Mouse (Mus musculus) intestine, postnatal 0 days (tissue): ENCODE measurements around the gene Ltb. TPM values are rescaled to one million over a fixed set of nuclear protein-coding genes. Genes with fewer than 3 reads are reported as not detected.

Source experiments
- ATAC-seq: fragments of 200-750 bp; cut with Nextera tagmentation; 2 replicates; pipeline ENCODE4 v1.8.0; 2017; ENCODE audit warnings: mild to moderate bottlenecking, moderate TSS enrichment, moderate library complexity
- H3K27ac ChIP-seq: fragments of 300-500 bp; sonication (generic); 2 replicates; pipeline ENCODE4 v1.5.1; 2014; ENCODE audit warnings: mild to moderate bottlenecking, low read depth, low read length, moderate library complexity
- H3K27me3 ChIP-seq: fragments of 300-500 bp; sonication (generic); replicated peaks from 2 replicates; pipeline ENCODE4 v1.6.1; 2014; ENCODE audit warnings: low read length, mixed read lengths; ENCODE audit not compliant: control insufficient read depth, insufficient read depth
- H3K36me3 ChIP-seq: fragments of 300-500 bp; sonication (generic); 2 replicates; pipeline ENCODE4 v1.6.1; 2014; ENCODE audit warnings: mild to moderate bottlenecking, moderate library complexity; ENCODE audit not compliant: control insufficient read depth, insufficient read depth
- H3K4me1 ChIP-seq: fragments of 300-500 bp; sonication (generic); replicated peaks from 2 replicates; pipeline ENCODE4 v1.6.1; 2014; ENCODE audit warnings: antibody characterized with exemption, low read length, mixed read lengths; ENCODE audit not compliant: control insufficient read depth, insufficient read depth
- H3K4me2 ChIP-seq: fragments of 300-500 bp; sonication (generic); replicated peaks from 2 replicates; pipeline ENCODE4 v1.6.1; 2014; ENCODE audit warnings: low read depth, mild to moderate bottlenecking, moderate library complexity
- H3K4me3 ChIP-seq: fragments of 300-500 bp; sonication (generic); 2 replicates; pipeline ENCODE4 v1.5.1; 2014; ENCODE audit warnings: low read depth, low read length
- H3K9ac ChIP-seq: fragments of 300-500 bp; sonication (generic); 2 replicates; pipeline ENCODE4 v1.6.1; 2014; ENCODE audit warnings: mild to moderate bottlenecking, low read depth, low read length
- H3K9me3 ChIP-seq: fragments of 300-500 bp; sonication (generic); 2 replicates; pipeline ENCODE4 v1.6.1; 2016; ENCODE audit warnings: mixed run types; ENCODE audit not compliant: control insufficient read depth
- CTCF ChIP-seq: sonication (generic); IDR thresholded peaks from 2 replicates; pipeline ENCODE4 v1.5.1; 2016; ENCODE audit warnings: low read depth, mild to moderate bottlenecking, control low read depth, antibody characterized with exemption, moderate library complexity
- WGBS: fragments of 180-500 bp; shearing (Covaris S2); extraction: QIAGEN DNeasy Blood & Tissue Kit; methylation state at CpG from one replicate; pipeline ENCODE4 v1.1.7; 2014; 5-methylcytosine and 5-hydroxymethylcytosine counted together
- microRNA-seq: library from miRNA; unstranded; fragments of <30 nt; microRNA quantifications from one replicate; pipeline ENCODE4, GENCODE M21; 2016
- polyA plus RNA-seq: library from polyadenylated mRNA; unstranded; fragments of >200 nt; fragmentation: Nextera tagmentation; extraction: Ambion mirVana; gene quantifications from 2 replicates; pipeline ENCODE4 v1.2.1, GENCODE M21; 2015

Gene Ltb
- polyA plus RNA-seq, 1 experiment from 2014 or later = 1.7 TPM

DNA sequence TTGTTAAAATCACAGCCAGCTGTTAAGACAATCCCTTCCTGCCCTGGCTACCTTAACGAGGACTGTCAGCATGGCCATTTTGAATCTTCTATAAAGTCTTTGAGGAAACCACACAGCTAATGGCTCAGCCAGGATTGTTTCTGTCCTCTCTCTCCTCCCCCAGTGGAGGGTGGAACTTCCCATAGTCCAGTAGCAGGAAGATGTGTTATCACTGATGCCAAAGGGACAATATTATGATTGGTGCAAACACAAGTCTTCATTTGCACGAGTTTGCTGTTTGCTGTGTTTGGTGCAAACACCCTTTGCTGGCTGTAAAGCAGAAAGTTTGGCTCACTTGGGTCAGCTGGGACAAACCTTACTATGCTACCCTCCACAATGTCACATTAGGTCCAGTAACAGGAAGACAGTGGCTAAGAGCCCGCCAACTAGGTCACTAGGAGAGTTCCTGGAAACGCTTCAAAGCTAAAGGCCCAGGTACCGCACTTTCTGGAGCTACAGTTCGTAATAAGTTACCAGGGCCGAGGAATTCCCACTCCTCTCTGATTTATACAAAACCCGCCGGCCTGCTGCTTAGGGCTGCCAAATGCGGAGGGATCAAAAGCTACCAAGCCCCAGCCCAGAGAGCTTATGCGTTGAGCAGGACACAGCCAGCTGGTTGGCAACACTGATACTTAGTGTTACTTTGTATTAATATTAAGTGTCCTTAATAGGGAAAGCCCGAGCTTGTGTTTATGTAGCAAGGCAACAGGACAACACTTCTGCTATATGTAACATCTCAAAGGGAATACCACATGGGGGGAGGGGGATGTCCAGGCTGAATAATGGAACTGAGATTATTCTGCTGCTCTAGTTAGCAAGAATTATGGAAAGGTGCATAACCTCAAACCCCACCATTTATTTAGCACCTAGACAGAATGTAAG is 46.4 kb downstream of the Ltb start:
- H3K4me2 ChIP-seq = peak overlapping the region; percentile 71
- no peak overlapping the region for H3K9ac ChIP-seq
- no peak for ATAC-seq
- H3K27me3 ChIP-seq = no peaks in the 10 kb centered on the region
- peak overlapping the region; percentile 100 for H3K27ac ChIP-seq
- H3K9me3 ChIP-seq = no peaks in the 10 kb centered on the region
- TF ChIP-seq CTCF = 0 out of 2 replicates have a peak, but pooled peaks have one; percentile 4
- WGBS = 25% methylated on average over 12 of the region's 12 CpGs
- peaks cover 28% of the 10 kb centered on the region for H3K36me3 ChIP-seq
- peaks cover 17% of the 10 kb centered on the region for H3K4me1 ChIP-seq
- peak overlapping the region; percentile 78 for H3K4me3 ChIP-seq

DNA sequence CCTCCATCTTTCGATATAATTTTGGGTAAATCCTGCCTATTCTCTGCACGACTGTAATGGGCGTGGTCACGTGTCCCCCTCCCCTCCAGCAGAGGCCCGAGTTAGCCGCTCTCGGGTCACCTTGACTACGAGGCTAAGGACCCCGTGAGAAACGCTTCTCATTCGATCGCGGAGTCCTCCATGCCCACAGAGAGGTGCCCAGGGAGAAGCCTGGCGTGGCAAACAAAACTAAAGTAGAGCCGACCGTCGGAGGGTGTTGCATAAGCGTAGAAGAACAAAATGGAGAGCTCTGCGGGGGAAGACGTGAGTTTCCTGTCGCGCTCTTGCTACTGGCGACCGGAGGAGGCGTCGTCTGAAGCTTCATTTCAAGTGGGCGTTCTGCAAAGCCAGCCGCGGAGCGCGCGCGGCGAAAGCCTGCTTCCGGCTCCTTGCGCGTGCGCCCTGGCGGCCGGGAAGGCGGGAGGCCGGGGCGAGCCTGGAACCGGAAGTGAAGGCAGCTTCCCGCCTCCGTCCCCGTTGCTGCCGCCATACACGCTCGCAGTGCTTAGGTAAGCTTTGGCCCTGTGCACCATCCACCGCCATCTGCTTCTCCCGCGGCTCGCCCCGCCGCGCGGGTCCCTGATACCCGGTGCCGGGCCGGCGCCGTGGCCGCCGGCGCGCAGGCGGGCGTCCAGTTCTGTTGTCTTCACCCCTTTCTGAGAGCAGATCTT is 47.2 kb downstream of the Ltb start, which contains the start of gene Ddx39b:
Gene Ddx39b, plus strand, starts transcription at position 442 of the 710 bp plus-strand sequence.
- WGBS = under 1% methylated on average over 66 of the region's 69 CpGs
- Histone ChIP-seq H3K9ac (peak within 1 kb of the TSS; percentile 89), H3K27me3 (no peaks in the 10 kb centered on the region), H3K36me3 (peaks cover 36% of the 10 kb centered on the region), H3K27ac (peak within 1 kb of the TSS; percentile 100), H3K4me3 (peak within 1 kb of the TSS; percentile 78), H3K4me1 (peaks cover 17% of the 10 kb centered on the region), H3K9me3 (no peaks in the 10 kb centered on the region), H3K4me2 (peak within 1 kb of the TSS; percentile 71)
- peak; percentile 50 for TF ChIP-seq CTCF
- ATAC-seq = peak; percentile 85

DNA sequence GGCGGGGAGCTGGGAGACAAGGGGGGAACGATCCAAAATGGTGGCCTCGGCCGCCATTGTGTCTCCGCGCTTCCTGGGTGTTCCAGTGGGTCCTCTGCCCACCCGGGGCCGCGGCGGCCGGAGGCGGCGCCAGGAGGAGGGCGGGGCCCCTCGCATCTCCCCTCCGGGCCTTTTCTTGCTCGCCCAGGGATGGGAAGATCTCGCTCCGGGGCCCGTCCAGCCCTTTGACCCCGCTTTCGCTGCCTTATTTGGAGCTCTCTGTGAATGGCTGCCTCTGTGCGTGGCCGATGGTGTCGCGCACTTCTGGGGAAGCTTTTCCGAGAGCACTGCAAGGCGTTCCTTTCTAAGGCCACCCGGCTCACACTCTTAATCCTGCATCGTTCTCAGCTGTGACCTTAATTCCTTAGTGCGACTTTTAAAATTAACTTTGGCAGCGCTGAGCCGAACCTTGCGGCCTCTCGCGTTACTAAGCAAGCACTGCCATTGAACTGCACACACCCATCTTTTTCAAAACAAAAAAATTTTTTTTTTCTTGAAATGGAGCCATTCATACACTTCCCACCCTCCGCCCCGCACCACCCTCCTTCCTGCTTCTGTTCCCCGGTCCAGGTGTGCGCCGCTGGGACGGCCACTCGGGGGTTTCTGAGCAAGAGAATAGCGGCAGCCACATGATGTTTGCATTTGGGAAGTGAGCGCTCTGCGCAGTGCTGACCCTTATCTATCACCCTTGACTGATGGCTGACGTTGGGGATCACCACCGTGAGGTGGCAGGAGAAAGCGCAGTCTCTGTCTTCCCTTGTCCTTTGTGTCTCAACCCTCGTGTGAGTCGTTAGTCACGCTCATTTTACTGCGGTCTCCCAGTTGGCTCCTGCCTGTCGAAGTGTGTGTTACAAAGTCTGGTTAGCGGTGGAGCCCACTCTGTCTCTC is 48.0 kb downstream of the Ltb start:
- H3K4me2 ChIP-seq = peak overlapping the region; percentile 71
- TF ChIP-seq CTCF = peak; percentile 54
- ATAC-seq = peak; percentile 47
- peaks cover 17% of the 10 kb centered on the region for H3K4me1 ChIP-seq
- peaks cover 44% of the 10 kb centered on the region for H3K36me3 ChIP-seq
- WGBS = under 1% methylated on average over 54 of the region's 55 CpGs
- peak overlapping the region; percentile 89 for H3K9ac ChIP-seq
- H3K27ac ChIP-seq = peak overlapping the region; percentile 100
- H3K27me3 ChIP-seq = no peaks in the 10 kb centered on the region
- H3K4me3 ChIP-seq = peak overlapping the region; percentile 78
- H3K9me3 ChIP-seq = no peaks in the 10 kb centered on the region

DNA sequence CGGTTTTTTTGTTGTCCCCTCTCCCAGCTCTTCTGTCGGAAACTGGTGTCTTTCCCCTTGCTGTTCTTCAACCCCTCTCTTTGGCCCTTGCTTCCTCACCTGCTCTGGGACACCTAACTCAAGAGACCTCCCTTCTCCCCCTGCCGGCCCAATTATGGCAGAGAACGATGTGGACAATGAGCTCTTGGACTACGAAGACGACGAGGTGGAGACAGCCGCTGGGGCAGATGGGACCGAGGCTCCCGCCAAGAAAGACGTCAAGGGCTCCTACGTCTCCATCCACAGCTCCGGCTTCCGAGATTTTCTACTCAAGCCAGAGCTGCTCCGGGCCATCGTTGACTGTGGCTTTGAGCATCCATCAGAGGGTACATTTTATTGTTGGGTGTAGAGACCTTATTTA is 48.8 kb downstream of the Ltb start:
- peak overlapping the region; percentile 89 for H3K9ac ChIP-seq
- peak overlapping the region; percentile 78 for H3K4me3 ChIP-seq
- H3K4me2 ChIP-seq = peak overlapping the region; percentile 71
- no peak for ATAC-seq
- H3K36me3 ChIP-seq = peaks cover 44% of the 10 kb centered on the region
- peak; percentile 46 for TF ChIP-seq CTCF
- H3K4me1 ChIP-seq = peaks cover 17% of the 10 kb centered on the region
- H3K27ac ChIP-seq = peak overlapping the region; percentile 100
- H3K27me3 ChIP-seq = no peaks in the 10 kb centered on the region
- WGBS = 2% methylated on average over 16 of the region's 16 CpGs
- H3K9me3 ChIP-seq = no peaks in the 10 kb centered on the region

DNA sequence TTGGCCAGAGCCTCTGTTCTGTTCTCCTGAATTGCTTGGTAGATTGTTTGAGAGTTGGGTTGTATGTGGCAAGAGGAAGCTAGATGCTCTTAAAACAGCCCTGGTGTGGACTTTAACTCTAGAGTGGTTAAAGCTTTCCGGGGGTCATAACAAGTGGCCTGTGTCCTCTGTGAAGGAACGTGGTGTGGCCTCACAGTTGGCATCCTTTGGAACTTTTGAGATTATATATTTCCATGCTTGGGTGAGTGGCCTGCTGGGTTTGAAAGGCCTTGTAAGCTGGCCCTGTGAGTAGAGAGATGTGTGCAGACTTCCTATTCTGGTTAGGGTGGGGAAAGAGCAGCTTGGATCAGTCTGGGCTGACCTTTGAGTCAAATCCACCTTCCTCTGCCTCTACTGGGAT is 50.8 kb downstream of the Ltb start:
- TF ChIP-seq CTCF = no peak
- Histone ChIP-seq H3K27me3 (no peaks in the 10 kb centered on the region), H3K27ac (peak overlapping the region; percentile 9; the same call in 1 of the 2 replicates), H3K9me3 (no peaks in the 10 kb centered on the region), H3K9ac (no peak overlapping the region), H3K4me2 (no peak overlapping the region), H3K36me3 (peaks cover 61% of the 10 kb centered on the region), H3K4me3 (no peak overlapping the region), H3K4me1 (peaks cover 17% of the 10 kb centered on the region)
- no peak for ATAC-seq
- WGBS = 32% methylated on average over 2 of the region's 2 CpGs

Small RNA genes lying within 50 kb of the gene (microRNA-seq; reads per million reads assigned to microRNA genes)
- gene Mir6973a (not detected), gene Mir6974 (not detected), gene Mir6975 (not detected)

Other genes with a start within 250 kb of the Ltb start
- 0.64 and 1.1 TPM in 2 replicates for gene Hspa1b, start 235.2 kb upstream of the Ltb start, polyA plus RNA-seq
- 0.43 TPM in 1 of 2 replicates, not detected in the other for gene Gm20481, start 224.5 kb upstream of the Ltb start, polyA plus RNA-seq
- gene Hspa1a, start 222.3 kb upstream of the Ltb start, polyA plus RNA-seq = 6.4 and 6.5 TPM in 2 replicates
- 0.22 and 0.25 TPM in 2 replicates for gene Hspa1l, start 221.7 kb upstream of the Ltb start, polyA plus RNA-seq
- 70.6 and 76.6 TPM in 2 replicates for gene Lsm2, start 212.6 kb upstream of the Ltb start, polyA plus RNA-seq
- gene Vars, start 193.5 kb upstream of the Ltb start, polyA plus RNA-seq = 74.0 and 84.2 TPM in 2 replicates
- 0.12 and 0.20 TPM in 2 replicates for gene Vwa7, start 177.9 kb upstream of the Ltb start, polyA plus RNA-seq
- 3.2 and 4.6 TPM in 2 replicates for gene Sapcd1, start 166.4 kb upstream of the Ltb start, polyA plus RNA-seq
- gene Msh5, start 147.7 kb upstream of the Ltb start, polyA plus RNA-seq = 1.4 and 3.0 TPM in 2 replicates
- 290 and 312 TPM in 2 replicates for gene Clic1, start 144.5 kb upstream of the Ltb start, polyA plus RNA-seq
- gene Ddah2, start 135.4 kb upstream of the Ltb start, polyA plus RNA-seq = 62.0 and 68.3 TPM in 2 replicates
- gene Ly6g6c, start 129.1 kb upstream of the Ltb start, polyA plus RNA-seq = 0.12 TPM in 1 of 2 replicates, not detected in the other
- 0.13 and 0.17 TPM in 2 replicates for gene Mpig6b, start 128.3 kb upstream of the Ltb start, polyA plus RNA-seq
- gene Ly6g6e, start 117.5 kb upstream of the Ltb start, polyA plus RNA-seq = 2.2 TPM in 2 replicates
- gene Ly6g6d, start 116.4 kb upstream of the Ltb start, polyA plus RNA-seq = 3.8 and 4.9 TPM in 2 replicates
- not detected in 2 replicates for gene Ly6g6f, start 108.8 kb upstream of the Ltb start, polyA plus RNA-seq
- gene Abhd16a, start 105.2 kb upstream of the Ltb start, polyA plus RNA-seq = 101 and 103 TPM in 2 replicates
- not detected in 2 replicates for gene Ly6g5c, start 86.2 kb upstream of the Ltb start, polyA plus RNA-seq
- gene Ly6g5b, start 79.0 kb upstream of the Ltb start, polyA plus RNA-seq = 0.46 and 0.59 TPM in 2 replicates
- 15.0 and 16.6 TPM in 2 replicates for gene Gpank1, start 73.0 kb upstream of the Ltb start, polyA plus RNA-seq
- 262 and 264 TPM in 2 replicates for gene Csnk2b, start 72.4 kb upstream of the Ltb start, polyA plus RNA-seq
- 26.3 and 29.7 TPM in 2 replicates for gene D17H6S53E, start 68.1 kb upstream of the Ltb start, polyA plus RNA-seq
- 18.3 and 22.5 TPM in 2 replicates for gene Apom, start 62.4 kb upstream of the Ltb start, polyA plus RNA-seq
- gene Bag6, start 59.3 kb upstream of the Ltb start, polyA plus RNA-seq = 37.4 and 46.0 TPM in 2 replicates
- gene Prrc2a, start 29.5 kb upstream of the Ltb start, polyA plus RNA-seq = 40.0 and 54.1 TPM in 2 replicates
- gene Aif1, start 18.4 kb upstream of the Ltb start, polyA plus RNA-seq = 23.1 and 25.4 TPM in 2 replicates
- 11.3 and 12.9 TPM in 2 replicates for gene Lst1, start 6.0 kb upstream of the Ltb start, polyA plus RNA-seq
- gene Tnf, start 7.6 kb downstream of the Ltb start, polyA plus RNA-seq = 0.17 and 0.27 TPM in 2 replicates
- gene Lta, start 10.9 kb downstream of the Ltb start, polyA plus RNA-seq = 0.10 and 0.42 TPM in 2 replicates
- gene Gm16181, start 26.4 kb downstream of the Ltb start, polyA plus RNA-seq = 0.23 and 0.30 TPM in 2 replicates
- 4.1 and 4.3 TPM in 2 replicates for gene Atp6v1g2, start 39.2 kb downstream of the Ltb start, polyA plus RNA-seq
- 8.1 and 8.2 TPM in 2 replicates for gene Nfkbil1, start 41.4 kb downstream of the Ltb start, polyA plus RNA-seq
- gene Ddx39b, start 47.3 kb downstream of the Ltb start, polyA plus RNA-seq = 125 and 127 TPM in 2 replicates
- gene H2-D1, start 68.3 kb downstream of the Ltb start, polyA plus RNA-seq = 672 and 681 TPM in 2 replicates
- gene H2-Q1, start 126.0 kb downstream of the Ltb start, polyA plus RNA-seq = 56.2 and 60.6 TPM in 2 replicates
- gene H2-Q2, start 147.8 kb downstream of the Ltb start, polyA plus RNA-seq = 693 and 712 TPM in 2 replicates
- gene H2-Q4, start 185.2 kb downstream of the Ltb start, polyA plus RNA-seq = 11.9 and 14.0 TPM in 2 replicates
- gene H2-Q6, start 230.4 kb downstream of the Ltb start, polyA plus RNA-seq = 2.7 and 2.8 TPM in 2 replicates
- 2.7 and 3.6 TPM in 2 replicates for gene H2-Q7, start 244.7 kb downstream of the Ltb start, polyA plus RNA-seq